Mouse (Mus musculus): ENCODE results near the gene Copa.

DNA sequence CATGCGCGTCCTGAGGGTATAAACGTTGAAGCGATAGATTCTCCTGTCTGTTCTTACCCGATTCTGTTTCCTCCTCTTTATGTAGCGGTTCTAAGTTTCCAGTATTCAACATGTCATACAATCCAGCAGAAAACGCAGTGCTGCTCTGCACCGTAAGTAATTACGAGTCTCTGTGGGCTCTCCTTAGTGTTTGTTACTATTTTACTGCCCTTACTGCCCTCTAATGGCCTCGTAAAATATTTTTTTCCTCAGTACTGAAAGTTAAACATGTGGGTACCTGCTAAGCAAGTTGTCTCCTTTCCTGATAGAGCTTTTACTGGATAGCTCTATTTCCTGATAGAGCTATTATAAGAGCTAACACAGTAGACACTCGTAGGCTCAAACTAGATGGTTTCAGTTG is 22.8 kb downstream of the Copa start:
- TF ChIP-seq CTCF (IDR thresholded peaks at IDR 0.05 in 2 of 3, conservative IDR thresholded peaks at IDR 0.05 in 1 of 3; ENCODE audit: control insufficient read depth in 1 of 3, insufficient read depth in 1 of 3, low read depth in 2 of 3, low read length in 3 of 3, poor library complexity in 1 of 3, severe bottlenecking in 1 of 3) (no peak; a peak in 1 of 6 replicates), ZMIZ1 (IDR thresholded peaks at IDR 0.05; ENCODE audit: low read depth, low read length) (no peak), ZNF384 (IDR thresholded peaks at IDR 0.05; ENCODE audit: low read depth, low read length) (no peak), EP300 (IDR thresholded peaks at IDR 0.05; ENCODE audit: low read depth in 1 of 2, low read length in 2 of 2) (no peak), POLR2A (IDR thresholded peaks at IDR 0.05; ENCODE audit: control insufficient read depth in 1 of 2, insufficient read depth in 1 of 2, low read depth in 1 of 2, low read length in 2 of 2, poor library complexity in 1 of 2) (no peak), HCFC1 (IDR thresholded peaks at IDR 0.05; ENCODE audit: low read depth, low read length) (no peak), MAX (IDR thresholded peaks at IDR 0.05; ENCODE audit: low read length) (no peak), GATA1 (IDR thresholded peaks at IDR 0.05; ENCODE audit: low read depth, low read length) (no peak)
